22 mouse cellular contexts compared by ENCODE assay signal in the genomic region with DNA sequence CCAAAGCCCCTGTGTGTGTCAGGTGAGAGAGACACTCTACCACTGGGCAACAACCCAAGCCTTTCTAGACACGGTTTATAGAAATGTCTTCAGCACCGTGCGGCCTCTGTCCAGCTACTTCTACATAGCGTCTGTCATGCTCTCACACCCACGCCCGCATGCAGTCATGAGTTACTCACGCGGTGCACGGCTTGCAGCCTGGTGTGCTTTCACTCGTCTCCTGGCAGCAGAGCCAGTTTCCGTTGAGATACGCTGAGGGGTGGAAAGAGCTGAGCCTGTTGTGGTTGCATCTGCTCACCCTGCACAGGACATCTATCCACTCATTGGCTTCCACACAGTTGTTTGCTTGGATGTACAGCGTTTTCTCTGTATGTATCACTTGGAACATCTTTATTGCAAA. TPM values are rescaled to one million over a fixed set of nuclear protein-coding genes. Genes with fewer than 3 reads are reported as not detected.
"Had no signal": no experiment of that assay in that cellular context is flagged by ENCODE, and none has a peak within 500 bp of the region (broad histone marks: within the 10 kb centered on the region; RNA-seq: fewer than 3 reads in every experiment).

No protein-coding gene starts in this region.

- ATAC-seq: liver, embryonic 12.5 days; midbrain, embryonic 15.5 days had no signal

- H3K9me3 ChIP-seq: limb, embryonic 15.5 days; liver, embryonic 12.5 days; lung, embryonic 15.5 days; megakaryocyte, embryonic 14.5 days; midbrain, embryonic 15.5 days; neural tube, embryonic 12.5 days had no signal

- H3K27ac ChIP-seq: kidney, postnatal 0 days; layer of hippocampus, adult 2 months; left cerebral cortex, adult 2 months; limb, embryonic 15.5 days; liver, embryonic 12.5 days; lung, embryonic 15.5 days; macrophage; midbrain, embryonic 15.5 days; neural tube, embryonic 12.5 days had no signal

- H3K9ac ChIP-seq: limb, embryonic 15.5 days; liver, embryonic 12.5 days; lung, embryonic 15.5 days; midbrain, embryonic 15.5 days; neural tube, embryonic 12.5 days had no signal

- H3K4me3 ChIP-seq: layer of hippocampus, adult 2 months; left cerebral cortex, adult 2 months; limb, embryonic 15.5 days; liver, embryonic 12.5 days; lung, embryonic 15.5 days; megakaryocyte, embryonic 14.5 days; midbrain, embryonic 15.5 days; neural tube, embryonic 12.5 days had no signal

- H3K27me3 ChIP-seq: limb, embryonic 15.5 days; liver, embryonic 12.5 days; lung, embryonic 15.5 days; megakaryocyte, embryonic 14.5 days; midbrain, embryonic 15.5 days; neural tube, embryonic 12.5 days had no signal

- H3K4me1 ChIP-seq: limb, embryonic 15.5 days; neural tube, embryonic 12.5 days had no signal

- H3K4me2 ChIP-seq: limb, embryonic 15.5 days; liver, embryonic 12.5 days; lung, embryonic 15.5 days; midbrain, embryonic 11.5 days; midbrain, embryonic 15.5 days; neural tube, embryonic 12.5 days had no signal

- DNase-seq: kidney, adult 9 months; kidney, postnatal 36 days; lung, postnatal 14 days; retina, postnatal 1 day; right cerebral cortex, postnatal 4 days; spleen, adult 18-20 months; thymus, adult 18-20 months; thymus, postnatal 14 days had no signal

RNA-seq across cellular contexts. Expression of a gene that starts 20.3 kb away (rescaled TPM):
- polyA plus RNA-seq: limb, embryonic 11.5 days; liver, embryonic 12.5 days; liver, embryonic 16.5 days; midbrain, embryonic 11.5 days; neural tube, embryonic 12.5 days; stomach, embryonic 14.5 days had no signal
